7 mouse cellular contexts compared by ENCODE assay signal in genomic region chr2:3546055-3546454, GRCm38 (mm10). TPM values are rescaled to one million over a fixed set of nuclear protein-coding genes. Genes with fewer than 3 reads are reported as not detected.
"Had no signal": no experiment of that assay in that cellular context is flagged by ENCODE, and none has a peak within 500 bp of the region (broad histone marks: within the 10 kb centered on the region; RNA-seq: fewer than 3 reads in every experiment).

No protein-coding gene starts in this region.

- H3K4me1 ChIP-seq: kidney, embryonic 15.5 days; limb, embryonic 10.5 days; lung, embryonic 15.5 days had no signal

- H3K36me3 ChIP-seq: kidney, embryonic 15.5 days; limb, embryonic 10.5 days; lung, embryonic 15.5 days had no signal

- H3K9ac ChIP-seq: kidney, embryonic 15.5 days; lung, embryonic 15.5 days had no signal

- H3K4me2 ChIP-seq: kidney, embryonic 15.5 days; lung, embryonic 15.5 days had no signal

- H3K4me3 ChIP-seq: kidney, embryonic 15.5 days; left cerebral cortex, adult 2 months; limb, embryonic 10.5 days; lung, embryonic 15.5 days; myocyte had no signal

- H3K27me3 ChIP-seq: lung, embryonic 15.5 days had no signal

- H3K27ac ChIP-seq: kidney, embryonic 15.5 days; left cerebral cortex, adult 2 months; limb, embryonic 10.5 days; lung, embryonic 15.5 days; macrophage had no signal

- H3K9me3 ChIP-seq: limb, embryonic 10.5 days; lung, embryonic 15.5 days had no signal

RNA-seq across cellular contexts. Expression of gene Cdnf, which starts 33.2 kb away (rescaled TPM):
- polyA plus RNA-seq: neural tube, embryonic 11.5 days had no signal
